Mouse (Mus musculus) layer of hippocampus, adult 2 months (tissue): ENCODE results near the gene Olah. TPM values are rescaled to one million over a fixed set of nuclear protein-coding genes. Genes with fewer than 3 reads are reported as not detected.

Experiments
- DNase-seq, 2 experiments: peaks; one replicate each; pipeline ENCODE4 v3.0.0; 2022; ENCODE audit warnings: low spot score in 2 of 2
- H3K27ac ChIP-seq: fragments of 200-600 bp; 2 replicates; pipeline ENCODE4 v1.8.1; 2022
- H3K4me3 ChIP-seq: fragments of 200-600 bp; 2 replicates; pipeline ENCODE4 v1.8.1; 2022; ENCODE audit warnings: mild to moderate bottlenecking
- CTCF ChIP-seq: fragments of 200-600 bp; conservative IDR thresholded peaks from 2 replicates; pipeline ENCODE4 v1.8.1; 2022; ENCODE audit warnings: antibody characterized with exemption, mild to moderate bottlenecking, moderate library complexity
- total RNA-seq, 2 experiments: library from RNA; stranded (reverse); gene quantifications; 2 replicates each; pipeline ENCODE4 v1.2.3; 2021

Olah gene
- total RNA-seq, 2 experiments from 2014 or later = not detected

GRCm38 (mm10) chr2:3407756-3408155 lies 10.7 kb upstream of the Olah start:
- DNase-seq = no peak
- Histone ChIP-seq H3K4me3 (no peak overlapping the region), H3K27ac (no peak overlapping the region)
- TF ChIP-seq CTCF = no peak

DNA sequence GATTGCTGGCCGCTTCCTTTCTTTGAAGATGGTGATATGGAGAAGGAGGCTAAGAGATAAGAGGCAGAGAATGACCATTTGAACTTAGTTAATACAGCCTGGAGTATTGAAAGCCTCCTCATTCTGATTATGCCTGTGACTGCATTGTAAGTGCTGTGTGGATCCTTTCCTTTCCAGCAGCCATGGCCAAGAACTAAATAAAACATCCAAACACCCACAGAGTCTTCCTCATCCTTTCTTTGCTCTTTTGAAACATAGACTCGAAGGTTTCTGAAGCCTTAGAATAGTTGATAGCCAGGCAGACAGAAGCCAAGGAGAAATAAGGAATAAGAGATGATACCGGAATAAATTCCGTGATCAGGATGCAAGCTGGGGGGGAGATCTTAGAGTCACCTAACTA lies 9.0 kb upstream of the Olah start:
- DNase-seq = no peak

GRCm38 (mm10) chr2:3391945-3392344 lies 5.1 kb downstream of the Olah start:
- Histone ChIP-seq H3K27ac (no peak overlapping the region), H3K4me3 (no peak overlapping the region)
- DNase-seq = no peak
- no peak for TF ChIP-seq CTCF

More for the DNA sequence above, 9.0 kb upstream of the Olah start:
- H3K4me3 ChIP-seq = no peak overlapping the region
- no peak for TF ChIP-seq CTCF
- H3K27ac ChIP-seq = no peak overlapping the region

DNA sequence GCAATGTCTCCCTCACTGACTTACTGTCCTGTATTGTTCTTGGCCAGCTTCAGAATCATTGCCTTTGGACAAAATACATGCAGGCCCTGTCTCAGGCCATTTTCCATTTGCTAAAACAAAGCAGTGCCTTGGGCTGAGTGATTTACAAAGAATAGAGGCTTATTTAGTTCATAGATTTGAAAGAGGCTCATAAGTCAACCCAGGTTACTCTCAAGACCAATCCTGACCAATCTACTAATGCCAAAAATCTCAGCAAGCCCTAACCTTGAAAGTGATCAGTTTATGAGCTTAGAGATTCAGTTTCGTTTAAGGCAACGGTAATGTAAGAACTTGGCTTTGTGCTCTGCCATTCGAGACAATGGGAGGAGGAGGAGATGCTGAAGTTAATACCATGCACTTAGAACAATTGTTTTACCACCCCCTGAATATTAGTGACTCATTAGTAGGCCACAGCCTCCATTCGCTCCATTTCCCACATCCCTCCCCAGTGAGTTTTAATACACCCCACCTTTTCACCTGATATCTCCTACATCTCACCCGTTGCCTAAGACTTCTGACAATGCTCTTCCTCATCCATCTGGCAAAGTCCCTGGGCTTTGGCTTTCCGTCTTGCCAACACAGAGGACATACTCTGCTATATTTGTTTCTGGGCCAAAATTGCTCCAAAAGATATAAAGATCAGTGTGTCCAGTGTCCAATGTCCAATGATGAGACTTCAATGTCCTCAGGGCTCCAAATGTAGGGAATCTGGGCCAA lies 9.7 kb downstream of the Olah start:
- H3K4me3 ChIP-seq = no peak overlapping the region
- TF ChIP-seq CTCF = no peak
- no peak for DNase-seq
- no peak overlapping the region for H3K27ac ChIP-seq

GRCm38 (mm10) chr2:3365127-3365526 lies 31.9 kb downstream of the Olah start:
- no peak for DNase-seq
- no peak overlapping the region for H3K4me3 ChIP-seq
- TF ChIP-seq CTCF = peak; percentile 41
- H3K27ac ChIP-seq = no peak overlapping the region

- Histone ChIP-seq H3K4me3 (no peak overlapping the region), H3K27ac (no peak overlapping the region)
- DNase-seq = no peak
- peak; percentile 18 for TF ChIP-seq CTCF
Measured at GRCm38 (mm10) chr2:3361067-3361466, 35.9 kb downstream of the Olah start.

GRCm38 (mm10) chr2:3357887-3358286 lies 39.1 kb downstream of the Olah start:
- no peak for TF ChIP-seq CTCF
- DNase-seq = no peak
- no peak overlapping the region for H3K27ac ChIP-seq
- no peak overlapping the region for H3K4me3 ChIP-seq

DNA sequence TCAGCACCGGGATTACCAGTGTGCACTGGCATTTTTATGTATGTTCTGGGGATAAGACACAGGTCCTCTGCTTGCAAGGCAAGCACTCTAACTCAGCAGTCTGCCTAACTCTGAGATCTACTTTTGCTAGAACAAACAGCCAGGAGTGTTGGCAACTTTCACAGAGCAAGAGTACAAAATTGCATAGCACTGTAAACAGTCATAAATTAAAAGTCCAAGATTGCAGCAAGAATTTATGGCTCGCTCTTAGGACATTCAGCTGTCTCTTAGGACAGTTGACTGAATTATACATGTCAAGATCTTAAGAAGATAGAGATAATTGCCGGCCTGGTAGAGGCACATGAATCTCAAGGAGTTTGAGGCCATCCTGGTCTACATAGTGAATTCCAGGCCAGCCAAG lies 40.7 kb downstream of the Olah start:
- DNase-seq = no peak
- Histone ChIP-seq H3K4me3 (no peak overlapping the region), H3K27ac (no peak overlapping the region)
- TF ChIP-seq CTCF = no peak

- Histone ChIP-seq H3K27ac (no peak overlapping the region), H3K4me3 (no peak overlapping the region)
- TF ChIP-seq CTCF = no peak
- no peak for DNase-seq
Measured at GRCm38 (mm10) chr2:3355793-3356192, 41.2 kb downstream of the Olah start.

GRCm38 (mm10) chr2:3353160-3353559 lies 43.9 kb downstream of the Olah start:
- no peak for DNase-seq
- TF ChIP-seq CTCF = no peak
- Histone ChIP-seq H3K4me3 (no peak overlapping the region), H3K27ac (no peak overlapping the region)

DNA sequence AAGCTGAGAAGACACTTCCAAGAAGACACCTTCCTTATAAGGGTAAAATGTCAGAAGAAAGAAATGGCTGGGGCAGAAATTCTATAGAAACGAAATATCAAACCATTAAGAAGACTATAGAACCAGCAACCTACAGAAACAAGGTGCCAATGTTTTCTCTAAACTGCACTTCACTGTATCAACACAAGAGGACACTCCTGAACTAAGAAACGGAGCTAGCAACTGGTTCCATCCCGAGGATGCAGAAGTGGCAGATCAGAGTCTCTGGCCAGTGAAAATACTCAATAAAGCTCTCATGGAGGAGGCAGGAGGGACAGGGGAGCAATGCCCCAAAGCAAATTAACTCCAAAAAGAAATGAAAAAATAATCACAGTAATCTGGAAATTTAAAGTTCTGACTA lies 48.1 kb downstream of the Olah start:
- H3K4me3 ChIP-seq = no peak overlapping the region
- no peak overlapping the region for H3K27ac ChIP-seq
- peak in 1 of 2 experiments; percentile 52 for DNase-seq
- peak; percentile 92 for TF ChIP-seq CTCF

DNA sequence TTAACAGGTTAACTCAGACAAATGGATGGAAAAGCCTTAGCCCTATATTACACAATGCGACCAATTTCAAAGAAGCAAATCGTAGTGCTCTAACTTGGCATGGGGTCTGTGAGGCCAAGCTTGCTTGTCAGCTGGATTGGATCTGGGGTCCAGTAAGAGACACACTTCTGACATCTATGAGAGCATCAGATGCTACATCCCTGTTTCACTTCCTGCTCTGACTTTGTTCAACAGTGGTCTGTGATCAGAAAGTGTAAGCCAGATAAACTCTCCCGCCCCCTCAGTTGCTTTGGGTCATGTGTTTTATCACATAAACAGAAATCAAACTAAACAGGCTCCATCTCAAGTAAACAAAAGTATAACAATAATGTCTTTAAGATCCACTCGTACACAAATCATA lies 48.6 kb downstream of the Olah start:
- Histone ChIP-seq H3K4me3 (no peak overlapping the region), H3K27ac (no peak overlapping the region)
- DNase-seq = no peak
- no peak for TF ChIP-seq CTCF

GRCm38 (mm10) chr2:3335611-3336301 lies 61.3 kb downstream of the Olah start, which contains the start of gene Acbd7:
Gene Acbd7, plus strand, starts transcription at chr2:3336168.
- Histone ChIP-seq H3K4me3 (peak within 1 kb of the TSS; percentile 44), H3K27ac (no peak within 1 kb of the TSS)
- DNase-seq = peak; percentile 64 to 74
- no peak for TF ChIP-seq CTCF

GRCm38 (mm10) chr2:3333761-3334160 lies 63.2 kb downstream of the Olah start:
- Histone ChIP-seq H3K27ac (no peak overlapping the region), H3K4me3 (no peak overlapping the region)
- TF ChIP-seq CTCF = no peak
- DNase-seq = no peak
